Mouse (Mus musculus): ENCODE measurements around the gene Mrgprg. TPM values are rescaled to one million over a fixed set of nuclear protein-coding genes. Genes with fewer than 3 reads are reported as not detected.

Mrgprg gene
- polyA plus RNA-seq (2012; ENCODE audit: insufficient read depth, insufficient read length, missing spikeins): not detected in 2 replicates

- Histone ChIP-seq H3K27ac (replicated peaks; ENCODE audit: low read depth, low read length) (no peak within 1 kb of the TSS), H3K4me3 (ENCODE audit: insufficient read depth, low read depth, low read length) (no peak within 1 kb of the TSS), H3K4me1 (ENCODE audit: control insufficient read depth, insufficient read depth, insufficient read length, low read length) (no peaks in the 10 kb centered on the region)
Observed at GRCm38 (mm10) chr7:143766893-143767292, at the start of gene Mrgprg. TSS of gene Mrgprg (minus strand) at chr7:143766993.

- H3K27ac ChIP-seq (replicated peaks; ENCODE audit: low read depth, low read length): no peak overlapping the region
- no peak overlapping the region for H3K4me3 ChIP-seq (ENCODE audit: insufficient read depth, low read depth, low read length)
- H3K4me1 ChIP-seq (ENCODE audit: control insufficient read depth, insufficient read depth, insufficient read length, low read length): no peaks in the 10 kb centered on the region
Observed at GRCm38 (mm10) chr7:143808909-143809308, 42.1 kb upstream of the Mrgprg start.

GRCm38 (mm10) chr7:143805199-143805624 lies 38.4 kb upstream of the Mrgprg start:
- no peaks in the 10 kb centered on the region for H3K4me1 ChIP-seq (ENCODE audit: control insufficient read depth, insufficient read depth, insufficient read length, low read length)
- no peak overlapping the region for H3K4me3 ChIP-seq (ENCODE audit: insufficient read depth, low read depth, low read length)
- no peak overlapping the region for H3K27ac ChIP-seq (replicated peaks; ENCODE audit: low read depth, low read length)

- Histone ChIP-seq H3K4me3 (ENCODE audit: insufficient read depth, low read depth, low read length) (no peak overlapping the region), H3K27ac (replicated peaks; ENCODE audit: low read depth, low read length) (no peak overlapping the region), H3K4me1 (ENCODE audit: control insufficient read depth, insufficient read depth, insufficient read length, low read length) (no peaks in the 10 kb centered on the region)
Observed at GRCm38 (mm10) chr7:143801195-143802065, 34.6 kb upstream of the Mrgprg start.

GRCm38 (mm10) chr7:143800770-143801169 lies 34.0 kb upstream of the Mrgprg start:
- Histone ChIP-seq H3K27ac (replicated peaks; ENCODE audit: low read depth, low read length) (no peak overlapping the region), H3K4me3 (ENCODE audit: insufficient read depth, low read depth, low read length) (no peak overlapping the region), H3K4me1 (ENCODE audit: control insufficient read depth, insufficient read depth, insufficient read length, low read length) (no peaks in the 10 kb centered on the region)

GRCm38 (mm10) chr7:143798783-143799182 lies 32.0 kb upstream of the Mrgprg start:
- no peak overlapping the region for H3K27ac ChIP-seq (replicated peaks; ENCODE audit: low read depth, low read length)
- no peak overlapping the region for H3K4me3 ChIP-seq (ENCODE audit: insufficient read depth, low read depth, low read length)
- no peaks in the 10 kb centered on the region for H3K4me1 ChIP-seq (ENCODE audit: control insufficient read depth, insufficient read depth, insufficient read length, low read length)

- H3K27ac ChIP-seq (replicated peaks; ENCODE audit: low read depth, low read length): no peak overlapping the region
- H3K4me3 ChIP-seq (ENCODE audit: insufficient read depth, low read depth, low read length): no peak overlapping the region
- no peaks in the 10 kb centered on the region for H3K4me1 ChIP-seq (ENCODE audit: control insufficient read depth, insufficient read depth, insufficient read length, low read length)
Observed at GRCm38 (mm10) chr7:143793121-143793520, 26.3 kb upstream of the Mrgprg start.

- Histone ChIP-seq H3K4me3 (ENCODE audit: insufficient read depth, low read depth, low read length) (no peak overlapping the region), H3K27ac (replicated peaks; ENCODE audit: low read depth, low read length) (no peak overlapping the region), H3K4me1 (ENCODE audit: control insufficient read depth, insufficient read depth, insufficient read length, low read length) (no peaks in the 10 kb centered on the region)
Observed at GRCm38 (mm10) chr7:143792336-143792985, 25.7 kb upstream of the Mrgprg start.

GRCm38 (mm10) chr7:143783996-143784829 lies 17.4 kb upstream of the Mrgprg start, which contains the start of gene Mrgpre:
TSS of gene Mrgpre (minus strand) at chr7:143784500.
- peak within 1 kb of the TSS; percentile 43 for H3K4me3 ChIP-seq (ENCODE audit: insufficient read depth, low read depth, low read length)
- peaks cover 4% of the 10 kb centered on the region; the same call in 1 of the 2 replicates for H3K4me1 ChIP-seq (ENCODE audit: control insufficient read depth, insufficient read depth, insufficient read length, low read length)
- H3K27ac ChIP-seq (replicated peaks; ENCODE audit: low read depth, low read length): peak within 1 kb of the TSS; percentile 55; the same call in 1 of the 2 replicates

- H3K4me3 ChIP-seq (ENCODE audit: insufficient read depth, low read depth, low read length): peak overlapping the region; percentile 43
- peak overlapping the region; percentile 55; the same call in 1 of the 2 replicates for H3K27ac ChIP-seq (replicated peaks; ENCODE audit: low read depth, low read length)
- peaks cover 4% of the 10 kb centered on the region; the same call in 1 of the 2 replicates for H3K4me1 ChIP-seq (ENCODE audit: control insufficient read depth, insufficient read depth, insufficient read length, low read length)
Observed at GRCm38 (mm10) chr7:143783378-143783995, 16.7 kb upstream of the Mrgprg start.

GRCm38 (mm10) chr7:143777375-143777774 lies 10.6 kb upstream of the Mrgprg start:
- Histone ChIP-seq H3K27ac (replicated peaks; ENCODE audit: low read depth, low read length) (no peak overlapping the region), H3K4me1 (ENCODE audit: control insufficient read depth, insufficient read depth, insufficient read length, low read length) (no peaks in the 10 kb centered on the region), H3K4me3 (ENCODE audit: insufficient read depth, low read depth, low read length) (no peak overlapping the region)

- no peak overlapping the region for H3K4me3 ChIP-seq (ENCODE audit: insufficient read depth, low read depth, low read length)
- no peaks in the 10 kb centered on the region for H3K4me1 ChIP-seq (ENCODE audit: control insufficient read depth, insufficient read depth, insufficient read length, low read length)
- H3K27ac ChIP-seq (replicated peaks; ENCODE audit: low read depth, low read length): no peak overlapping the region
Observed at GRCm38 (mm10) chr7:143776137-143776536, 9.3 kb upstream of the Mrgprg start.

GRCm38 (mm10) chr7:143769461-143769860 lies 2.7 kb upstream of the Mrgprg start:
- Histone ChIP-seq H3K4me3 (ENCODE audit: insufficient read depth, low read depth, low read length) (no peak overlapping the region), H3K27ac (replicated peaks; ENCODE audit: low read depth, low read length) (no peak overlapping the region), H3K4me1 (ENCODE audit: control insufficient read depth, insufficient read depth, insufficient read length, low read length) (no peaks in the 10 kb centered on the region)

- H3K27ac ChIP-seq (replicated peaks; ENCODE audit: low read depth, low read length): no peak overlapping the region
- H3K4me1 ChIP-seq (ENCODE audit: control insufficient read depth, insufficient read depth, insufficient read length, low read length): no peaks in the 10 kb centered on the region
- H3K4me3 ChIP-seq (ENCODE audit: insufficient read depth, low read depth, low read length): no peak overlapping the region
Observed at GRCm38 (mm10) chr7:143768267-143768666, 1.5 kb upstream of the Mrgprg start.
